Mouse (Mus musculus): ENCODE results near the gene Pdhb.

DNA sequence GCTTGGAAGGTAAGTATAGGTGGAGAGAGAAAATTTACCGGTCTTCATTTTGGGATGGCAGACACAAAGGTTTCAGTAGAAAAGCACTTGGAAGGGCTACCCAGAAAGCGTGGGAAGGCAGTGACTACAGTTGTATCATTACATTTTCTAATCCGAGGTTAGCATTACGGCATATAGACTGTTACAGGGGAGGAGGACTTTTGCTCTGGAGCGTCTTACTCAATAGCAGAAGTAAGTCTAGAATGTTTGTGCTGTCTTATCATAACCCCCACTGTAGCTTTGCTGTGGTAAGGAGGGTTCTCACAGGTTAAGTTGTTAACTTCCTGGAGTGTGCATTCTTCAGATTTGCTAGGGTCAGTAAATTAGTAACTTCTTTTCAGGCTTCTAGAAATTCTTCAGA lies 43.3 kb upstream of the Pdhb start:
- no peak for TF ChIP-seq CTCF (IDR thresholded peaks at IDR 0.05; ENCODE audit: control insufficient read depth, insufficient read depth, insufficient read length)
- no peak for TF ChIP-seq CEBPB (IDR thresholded peaks at IDR 0.05; ENCODE audit: low read depth)
- TF ChIP-seq MYOD1 (IDR thresholded peaks at IDR 0.05; ENCODE audit: control insufficient read depth, insufficient read length, low read depth): no peak
- TF ChIP-seq USF1 (IDR thresholded peaks at IDR 0.05; ENCODE audit: low read depth): no peak
- TF ChIP-seq MAX (IDR thresholded peaks at IDR 0.05): no peak

All from C2C12 (cell line).